Mouse (Mus musculus): ENCODE measurements around the gene Abhd16a.

GRCm38 (mm10) chr17:35088825-35089644 lies at the start of gene Abhd16a:
- TF ChIP-seq CTCF (IDR thresholded peaks at IDR 0.05) (peak; percentile 47), EP300 (IDR thresholded peaks at IDR 0.05) (0 out of 2 replicates have a peak, but pooled peaks have one; percentile 9)

Data from lung, postnatal 0 days (tissue).